Mouse (Mus musculus): ENCODE results near the gene Fbf1.
"Not testable (repeated sequence)": the region's sequence is repeated elsewhere in the genome, so short reads cannot be mapped to it uniquely, and the experiment has no call there.

DNA sequence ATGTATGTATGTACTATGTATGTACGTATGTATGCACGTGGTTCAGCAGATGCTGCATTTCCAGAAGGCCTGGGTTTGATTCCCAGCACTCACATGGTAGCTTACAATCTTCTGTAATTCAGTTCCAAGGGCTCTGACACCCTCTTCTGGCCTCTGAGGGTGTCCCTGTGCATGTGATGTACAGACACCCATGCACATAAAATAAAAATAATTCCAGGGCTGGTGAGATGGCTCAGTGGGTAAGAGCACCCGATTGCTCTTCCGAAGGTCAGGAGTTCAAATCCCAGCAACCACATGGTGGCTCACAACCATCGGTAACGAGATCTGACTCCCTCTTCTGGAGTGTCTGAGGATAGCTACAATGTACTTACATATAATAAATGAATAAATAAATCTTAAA, 75.0 kb downstream of the Fbf1 start:
- not testable (repeated sequence) for TF ChIP-seq CTCF (conservative IDR thresholded peaks at IDR 0.05; ENCODE audit: insufficient read depth, insufficient read length, low read depth, low read length); POLR2A (IDR thresholded peaks at IDR 0.05; ENCODE audit: low read depth, low read length)

Data from kidney, adult 2 months (tissue).